Mouse (Mus musculus) common myeloid progenitor, adult 5-6 weeks (primary cell): ENCODE measurements at regions not wholly inside any gene's neighbourhood (a gene's known extent, or its start where the extent isn't known, plus 50 kb on each side); places are given as distances from the start of the nearest gene placed in this dataset.

ENCODE experiments used
- ATAC-seq: replicated peaks from 2 replicates; pipeline ENCODE4 v1.8.0; 2016; ENCODE audit warnings: low read depth, mild to moderate bottlenecking, moderate TSS enrichment, inconsistent platforms; ENCODE audit not compliant: poor library complexity, severe bottlenecking

- ATAC-seq, result no peak
Observed at GRCm38 (mm10) chr17:4281451-4281850, 585.4 kb upstream of the Nox3 start.

- no peak for ATAC-seq
Observed at GRCm38 (mm10) chr17:4291418-4291817, 595.4 kb upstream of the Nox3 start.

- no peak for ATAC-seq
Observed at GRCm38 (mm10) chr17:4296521-4297155, 600.6 kb upstream of the Nox3 start.

GRCm38 (mm10) chr17:4297156-4297535 lies 601.1 kb upstream of the Nox3 start:
- peak; percentile 79 for ATAC-seq

GRCm38 (mm10) chr17:4301142-4301853 lies 605.2 kb upstream of the Nox3 start:
- ATAC-seq, result 0 out of 2 replicates have a peak, but pooled peaks have one; percentile 36

- no peak for ATAC-seq
Observed at GRCm38 (mm10) chr17:4311785-4312379, 615.8 kb upstream of the Nox3 start.

- ATAC-seq, result no peak
Observed at GRCm38 (mm10) chr17:4319141-4319540, 623.1 kb upstream of the Nox3 start.

- no peak for ATAC-seq
Observed at GRCm38 (mm10) chr17:4328810-4329209, 632.7 kb upstream of the Nox3 start.

- ATAC-seq, result no peak
Observed at GRCm38 (mm10) chr17:4331650-4332049, 635.6 kb upstream of the Nox3 start.

- no peak for ATAC-seq
Observed at GRCm38 (mm10) chr17:4333091-4333490, 637.0 kb upstream of the Nox3 start.

GRCm38 (mm10) chr17:4353018-4353417 lies 641.1 kb upstream of the Arid1b start:
- no peak for ATAC-seq

- no peak for ATAC-seq
Observed at GRCm38 (mm10) chr17:4355506-4356218, 638.5 kb upstream of the Arid1b start.

GRCm38 (mm10) chr17:4360413-4361320 lies 633.5 kb upstream of the Arid1b start:
- 0 out of 2 replicates have a peak, but pooled peaks have one; percentile 42 for ATAC-seq

- no peak for ATAC-seq
Observed at GRCm38 (mm10) chr17:4365811-4366210, 628.3 kb upstream of the Arid1b start.

GRCm38 (mm10) chr17:4380449-4380848 lies 613.7 kb upstream of the Arid1b start:
- ATAC-seq, result peak; percentile 39; the same call in 1 of the 2 replicates

GRCm38 (mm10) chr17:4380873-4381272 lies 613.3 kb upstream of the Arid1b start:
- ATAC-seq, result peak; percentile 95

GRCm38 (mm10) chr17:4381896-4382685 lies 612.0 kb upstream of the Arid1b start:
- no peak for ATAC-seq

GRCm38 (mm10) chr17:4382716-4383115 lies 611.4 kb upstream of the Arid1b start:
- ATAC-seq, result no peak

GRCm38 (mm10) chr17:4387616-4388015 lies 606.5 kb upstream of the Arid1b start:
- ATAC-seq, result no peak
